Mouse (Mus musculus) embryonic facial prominence, embryonic 15.5 days (tissue): ENCODE results near the gene Atrnl1. TPM values are rescaled to one million over a fixed set of nuclear protein-coding genes. Genes with fewer than 3 reads are reported as not detected.

Experiments used
- ATAC-seq: fragments of 200-750 bp; cut with Nextera tagmentation; 2 replicates; pipeline ENCODE4 v1.8.0; 2017; ENCODE audit warnings: low read depth, moderate TSS enrichment; ENCODE audit not compliant: insufficient number of reproducible peaks, low FRiP score, low TSS enrichment
- H3K27ac ChIP-seq: fragments of 300-500 bp; sonication (generic); replicated peaks from 2 replicates; pipeline ENCODE4 v1.5.1; 2015; ENCODE audit warnings: mild to moderate bottlenecking, inconsistent platforms
- H3K27me3 ChIP-seq: fragments of 300-500 bp; sonication (generic); 2 replicates; pipeline ENCODE4 v1.6.1; 2015; ENCODE audit warnings: inconsistent platforms
- H3K36me3 ChIP-seq: fragments of 300-500 bp; sonication (generic); 2 replicates; pipeline ENCODE4 v1.6.1; 2015; ENCODE audit warnings: mild to moderate bottlenecking, inconsistent platforms
- H3K4me1 ChIP-seq: fragments of 300-500 bp; sonication (generic); 2 replicates; pipeline ENCODE4 v1.6.1; 2015; ENCODE audit warnings: inconsistent platforms
- H3K4me2 ChIP-seq: fragments of 300-500 bp; sonication (generic); replicated peaks from 2 replicates; pipeline ENCODE4 v1.6.1; 2015; ENCODE audit warnings: mild to moderate bottlenecking, inconsistent platforms
- H3K4me3 ChIP-seq: fragments of 300-500 bp; sonication (generic); replicated peaks from 2 replicates; pipeline ENCODE4 v1.5.1; 2015; ENCODE audit warnings: mild to moderate bottlenecking, inconsistent platforms
- H3K9ac ChIP-seq: fragments of 300-500 bp; sonication (generic); 2 replicates; pipeline ENCODE4 v1.6.1; 2015; ENCODE audit warnings: inconsistent platforms
- H3K9me3 ChIP-seq: fragments of 300-500 bp; sonication (generic); replicated peaks from 2 replicates; pipeline ENCODE4 v1.6.1; 2016; ENCODE audit warnings: inconsistent platforms
- WGBS: fragments of 180-500 bp; shearing (Covaris S2); methylation state at CpG from one replicate; pipeline ENCODE4 v1.1.7; 2015; 5-methylcytosine and 5-hydroxymethylcytosine counted together
- polyA plus RNA-seq: library from polyadenylated mRNA; unstranded; fragments of >200 nt; fragmentation: Nextera tagmentation; extraction: Ambion mirVana; gene quantifications from 2 replicates; pipeline ENCODE4 v1.2.1, GENCODE M21; 2015

Gene Atrnl1
- 7.1 and 8.0 TPM in 2 replicates for polyA plus RNA-seq

DNA sequence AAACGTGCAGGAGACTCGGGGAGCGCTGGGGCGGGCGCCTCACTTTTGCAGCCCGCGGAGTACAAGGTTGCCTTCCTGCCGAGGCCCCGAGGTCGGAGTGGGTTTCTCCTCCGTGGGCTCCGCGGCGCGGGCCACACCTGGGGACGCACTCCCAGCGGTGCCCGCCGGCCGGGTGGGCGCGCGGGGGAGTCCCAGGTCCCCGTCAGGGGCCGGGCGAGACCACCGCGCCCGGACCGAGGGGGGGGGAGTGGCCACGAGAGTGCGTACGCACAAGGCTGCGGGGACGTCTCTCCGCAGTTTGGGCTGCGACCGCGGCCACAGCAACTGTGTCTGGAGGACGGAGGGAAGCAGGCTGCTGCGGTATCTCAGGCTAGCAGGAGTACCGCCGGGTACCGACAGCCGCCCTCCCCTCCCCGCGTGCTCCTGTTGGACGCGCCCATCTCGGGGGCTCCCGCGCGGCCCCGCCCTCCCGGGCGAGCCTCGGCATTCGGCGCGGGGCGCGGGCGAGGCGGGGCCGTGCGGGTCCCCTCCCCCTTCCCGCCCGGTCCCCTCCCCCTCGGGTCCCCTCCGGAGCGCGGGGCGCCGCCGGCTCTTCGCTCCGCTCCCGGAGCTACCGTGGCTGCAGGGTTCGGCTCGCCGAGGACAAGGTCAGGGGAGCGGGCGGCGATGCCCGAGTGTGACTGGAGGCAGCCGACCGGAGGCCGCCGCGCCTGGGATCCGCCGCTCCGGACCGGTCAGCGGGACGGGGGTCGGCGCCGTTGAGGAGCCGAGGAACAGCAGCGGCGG is at the start of gene Atrnl1:
Gene Atrnl1, plus strand, starts transcription at position 559 of the 786 bp plus-strand sequence.
- Histone ChIP-seq H3K4me1 (peaks cover 34% of the 10 kb centered on the region; the same call in 1 of the 2 replicates), H3K9ac (peak within 1 kb of the TSS; percentile 83), H3K4me2 (peak within 1 kb of the TSS; percentile 96), H3K9me3 (no peaks in the 10 kb centered on the region), H3K4me3 (peak within 1 kb of the TSS; percentile 96), H3K27ac (peak within 1 kb of the TSS; percentile 99), H3K36me3 (no peaks in the 10 kb centered on the region), H3K27me3 (no peaks in the 10 kb centered on the region)
- peak; percentile 91 for ATAC-seq
- under 1% methylated on average over 76 of the region's 103 CpGs for WGBS

DNA sequence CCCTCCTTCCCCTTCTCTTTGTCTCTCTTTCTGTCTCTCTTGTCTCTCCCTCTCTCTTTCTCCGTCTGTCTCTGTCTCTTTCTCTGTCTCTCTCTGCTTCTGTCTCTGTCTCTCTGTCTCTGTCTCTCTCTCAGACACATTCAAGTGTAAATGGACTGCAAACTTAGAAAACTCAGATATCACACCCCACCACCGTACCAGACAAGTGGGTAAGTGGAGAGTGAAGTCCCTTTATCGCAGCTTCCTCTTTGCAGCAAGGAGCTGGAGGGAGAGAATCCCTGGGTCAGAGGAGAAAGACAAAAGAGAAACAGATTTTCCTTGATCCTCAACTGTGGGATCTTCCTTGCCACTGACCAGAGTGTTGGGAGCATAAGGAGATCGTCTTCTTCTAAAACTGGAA is 49.3 kb upstream of the Atrnl1 start:
- H3K36me3 ChIP-seq: no peaks in the 10 kb centered on the region
- no peak overlapping the region for H3K9ac ChIP-seq
- no peak overlapping the region for H3K4me3 ChIP-seq
- H3K4me1 ChIP-seq: no peaks in the 10 kb centered on the region
- no peaks in the 10 kb centered on the region for H3K27me3 ChIP-seq
- H3K4me2 ChIP-seq: no peak overlapping the region
- WGBS: 77% methylated on average over 4 of the region's 4 CpGs
- no peak for ATAC-seq
- no peaks in the 10 kb centered on the region for H3K9me3 ChIP-seq
- no peak overlapping the region for H3K27ac ChIP-seq

DNA sequence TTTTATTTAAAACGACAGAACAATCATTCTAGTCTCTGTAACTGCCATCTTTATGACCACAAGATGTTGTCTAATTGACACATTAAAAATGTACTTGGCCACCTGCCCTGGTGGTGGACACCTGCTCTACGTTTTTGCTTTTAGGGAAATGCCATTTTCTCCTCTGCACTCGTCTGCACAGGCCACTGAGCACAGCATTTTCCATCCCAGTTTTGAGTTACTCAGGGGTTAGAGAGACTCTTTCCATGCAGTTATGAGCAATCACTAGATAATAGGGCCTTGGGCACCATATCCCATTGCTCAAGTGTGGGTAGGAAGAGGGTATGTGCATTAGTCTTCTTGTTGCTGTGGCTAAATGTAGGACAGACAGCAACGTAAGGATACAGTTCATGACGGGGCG is 41.8 kb upstream of the Atrnl1 start:
- no peaks in the 10 kb centered on the region for H3K27me3 ChIP-seq
- no peak overlapping the region for H3K9ac ChIP-seq
- no peak overlapping the region for H3K27ac ChIP-seq
- H3K4me2 ChIP-seq: no peak overlapping the region
- no peak for ATAC-seq
- H3K36me3 ChIP-seq: no peaks in the 10 kb centered on the region
- no peak overlapping the region for H3K4me3 ChIP-seq
- 72% methylated on average over 6 of the region's 6 CpGs for WGBS
- no peaks in the 10 kb centered on the region for H3K4me1 ChIP-seq
- H3K9me3 ChIP-seq: no peaks in the 10 kb centered on the region

DNA sequence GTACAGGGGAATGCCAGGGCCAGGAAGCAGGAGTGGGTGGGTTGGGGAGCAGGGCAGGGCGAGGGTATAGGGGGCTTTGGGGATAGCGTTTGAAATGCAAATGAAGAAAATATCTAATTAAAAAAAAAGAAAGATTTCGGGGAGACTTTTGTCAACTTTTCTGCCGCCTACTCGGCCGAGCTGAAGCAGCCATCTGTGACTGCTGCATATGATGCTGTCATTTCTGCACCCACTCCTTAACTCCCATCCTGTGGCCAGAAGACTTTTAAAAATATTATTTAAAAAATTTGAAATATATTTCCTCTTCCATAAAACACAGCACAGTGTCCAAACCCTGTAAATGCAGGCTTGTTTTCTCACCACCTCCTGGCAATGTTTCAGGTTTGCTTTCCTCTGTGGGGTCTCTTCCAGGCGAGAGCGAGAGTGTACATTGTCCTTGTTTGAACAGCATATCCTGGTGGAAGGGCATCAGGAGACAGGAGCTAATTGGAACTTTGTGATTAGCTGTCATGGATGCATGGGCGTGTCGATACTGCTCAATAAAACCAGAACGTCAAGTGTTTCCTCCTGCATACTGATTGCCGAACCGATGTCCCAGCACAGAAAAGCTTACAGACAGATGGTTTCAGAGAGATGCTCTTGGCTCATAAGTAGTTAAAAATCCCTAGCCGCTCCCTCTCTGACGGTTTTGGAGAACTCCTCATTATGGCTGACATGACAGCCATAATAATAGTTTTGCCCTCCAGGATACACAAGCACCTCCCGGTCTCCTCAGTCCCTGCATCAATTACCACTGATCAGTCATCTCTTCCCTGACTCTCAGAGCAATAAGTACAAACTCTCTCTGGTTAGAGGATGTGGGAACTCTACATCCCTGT is 38.2 kb upstream of the Atrnl1 start:
- no peaks in the 10 kb centered on the region for H3K9me3 ChIP-seq
- H3K4me3 ChIP-seq: no peak overlapping the region
- H3K9ac ChIP-seq: no peak overlapping the region
- no peaks in the 10 kb centered on the region for H3K4me1 ChIP-seq
- no peak overlapping the region for H3K4me2 ChIP-seq
- no peak overlapping the region for H3K27ac ChIP-seq
- WGBS: 56% methylated on average over 16 of the region's 16 CpGs
- no peaks in the 10 kb centered on the region for H3K36me3 ChIP-seq
- ATAC-seq: peak; percentile 39; the same call in 1 of the 2 replicates
- no peaks in the 10 kb centered on the region for H3K27me3 ChIP-seq

DNA sequence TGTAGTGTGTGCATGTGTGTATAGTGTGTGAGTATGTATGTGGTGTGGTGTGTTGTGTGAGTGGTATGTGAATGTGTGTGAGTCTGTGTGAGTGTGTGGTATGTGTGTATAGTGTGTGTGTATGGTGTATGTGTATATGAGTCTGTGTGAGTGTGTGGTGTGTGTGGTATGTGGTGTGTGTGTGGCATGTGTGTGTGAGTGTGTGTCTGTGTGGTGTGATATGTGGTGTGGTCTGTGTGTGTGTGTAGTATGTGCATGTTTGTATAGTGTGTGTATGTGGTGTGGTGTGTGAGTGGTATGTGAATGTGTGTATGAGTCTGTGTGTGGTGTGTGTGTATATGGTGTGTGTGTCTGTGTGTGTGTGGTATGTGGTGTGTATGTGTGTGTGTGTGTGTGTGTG is 37.4 kb upstream of the Atrnl1 start:
- ATAC-seq: no peak
- Histone ChIP-seq H3K27ac (no peak overlapping the region), H3K27me3 (no peaks in the 10 kb centered on the region), H3K4me2 (no peak overlapping the region), H3K9ac (no peak overlapping the region), H3K9me3 (no peaks in the 10 kb centered on the region), H3K4me3 (no peak overlapping the region), H3K4me1 (no peaks in the 10 kb centered on the region), H3K36me3 (no peaks in the 10 kb centered on the region)

DNA sequence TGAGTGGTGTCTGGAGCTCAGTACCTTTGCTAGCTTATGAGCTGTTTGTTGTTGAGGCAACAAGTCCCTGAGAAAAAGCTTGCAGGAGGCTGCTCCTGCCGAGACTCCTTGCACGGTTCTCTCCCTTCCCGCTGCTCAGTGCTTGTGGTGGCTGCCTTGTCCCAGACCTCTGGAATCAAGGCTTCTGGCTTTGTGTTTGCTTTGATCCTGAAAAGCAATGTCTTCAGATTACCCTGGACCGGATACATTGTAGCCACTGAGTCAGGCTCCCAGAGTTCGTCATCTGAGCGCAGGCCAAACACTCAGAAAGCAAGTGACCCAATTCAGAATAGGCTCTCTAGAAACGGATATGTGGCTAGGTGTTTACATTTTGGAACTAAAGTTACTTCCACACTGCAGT is 35.8 kb upstream of the Atrnl1 start:
- WGBS: 77% methylated on average over 7 of the region's 7 CpGs
- Histone ChIP-seq H3K4me1 (no peaks in the 10 kb centered on the region), H3K9ac (no peak overlapping the region), H3K27me3 (no peaks in the 10 kb centered on the region), H3K27ac (no peak overlapping the region), H3K36me3 (no peaks in the 10 kb centered on the region), H3K9me3 (no peaks in the 10 kb centered on the region), H3K4me2 (no peak overlapping the region), H3K4me3 (no peak overlapping the region)
- ATAC-seq: no peak

DNA sequence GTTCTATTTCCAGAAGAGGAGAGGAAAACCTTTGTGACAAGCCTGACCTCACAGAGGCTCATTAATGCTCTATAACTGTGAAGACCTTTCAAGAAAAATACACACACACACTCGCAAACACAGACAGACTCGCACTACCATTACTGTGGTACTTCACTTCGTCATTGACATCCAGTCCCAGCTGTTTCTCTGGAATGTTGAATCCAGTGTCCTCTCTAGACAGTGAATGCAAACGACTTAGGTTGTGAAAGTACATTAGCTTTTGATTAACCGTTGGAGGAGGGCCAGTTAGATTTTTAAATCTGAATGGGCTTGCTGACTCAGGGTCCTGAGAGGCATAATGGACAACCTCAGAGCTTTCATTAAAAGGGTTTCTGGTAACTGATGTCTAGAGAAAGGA is 34.0 kb upstream of the Atrnl1 start:
- ATAC-seq: no peak

DNA sequence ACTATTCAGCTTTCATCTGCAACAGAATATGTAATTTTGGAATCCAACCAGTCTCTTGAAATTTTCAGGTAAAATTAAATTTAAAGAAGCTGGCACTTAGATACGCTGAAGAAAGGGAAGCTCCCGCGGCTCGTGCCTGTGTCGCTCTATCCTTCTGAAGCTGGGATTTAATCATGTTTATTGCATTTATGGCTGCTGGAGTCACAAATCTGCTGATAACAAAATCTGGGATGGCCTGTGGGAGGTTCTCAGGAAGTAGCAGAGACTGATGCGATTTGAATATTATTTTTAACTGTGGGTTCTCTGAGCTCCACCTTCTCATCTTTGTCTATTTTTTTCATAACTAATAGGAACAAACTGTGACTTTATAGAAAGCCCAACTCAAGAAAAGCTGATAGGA is 33.6 kb upstream of the Atrnl1 start:
- no peak overlapping the region for H3K9ac ChIP-seq
- H3K4me2 ChIP-seq: no peak overlapping the region
- H3K27me3 ChIP-seq: no peaks in the 10 kb centered on the region
- 71% methylated on average over 6 of the region's 6 CpGs for WGBS
- ATAC-seq: no peak
- H3K27ac ChIP-seq: no peak overlapping the region
- no peaks in the 10 kb centered on the region for H3K4me1 ChIP-seq
- H3K4me3 ChIP-seq: no peak overlapping the region
- no peaks in the 10 kb centered on the region for H3K9me3 ChIP-seq
- H3K36me3 ChIP-seq: no peaks in the 10 kb centered on the region

More for the DNA sequence above, 34.0 kb upstream of the Atrnl1 start:
- no peak overlapping the region for H3K9ac ChIP-seq
- H3K27ac ChIP-seq: no peak overlapping the region
- H3K4me2 ChIP-seq: no peak overlapping the region
- no peaks in the 10 kb centered on the region for H3K27me3 ChIP-seq
- 32% methylated on average over 5 of the region's 5 CpGs for WGBS
- H3K9me3 ChIP-seq: no peaks in the 10 kb centered on the region
- H3K4me3 ChIP-seq: no peak overlapping the region
- no peaks in the 10 kb centered on the region for H3K36me3 ChIP-seq
- H3K4me1 ChIP-seq: no peaks in the 10 kb centered on the region

DNA sequence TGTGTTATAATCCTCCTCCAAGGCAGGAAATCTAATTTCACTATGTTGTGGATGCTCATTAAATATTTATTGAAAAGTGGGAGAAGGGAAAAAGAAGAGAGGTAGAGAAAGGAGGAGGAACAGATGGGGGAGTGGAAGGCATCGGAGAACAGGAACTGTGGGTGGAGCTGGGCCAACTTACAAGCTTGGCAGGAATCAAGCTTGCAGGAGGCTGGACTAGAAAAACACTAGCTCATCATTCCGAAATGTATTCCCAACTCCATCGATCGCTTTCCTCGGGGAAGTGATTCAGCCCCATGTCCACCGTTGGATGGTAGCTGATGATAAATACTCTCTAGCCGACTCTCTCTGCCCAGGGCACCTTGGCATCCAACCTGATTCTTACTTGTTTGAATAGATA is 29.9 kb upstream of the Atrnl1 start:
- peaks cover 2% of the 10 kb centered on the region; the same call in 1 of the 2 replicates for H3K4me1 ChIP-seq
- H3K27ac ChIP-seq: no peak overlapping the region
- H3K9me3 ChIP-seq: no peaks in the 10 kb centered on the region
- 71% methylated on average over 7 of the region's 7 CpGs for WGBS
- H3K4me2 ChIP-seq: no peak overlapping the region
- no peak for ATAC-seq
- no peak overlapping the region for H3K9ac ChIP-seq
- H3K36me3 ChIP-seq: no peaks in the 10 kb centered on the region
- H3K27me3 ChIP-seq: no peaks in the 10 kb centered on the region
- no peak overlapping the region for H3K4me3 ChIP-seq

DNA sequence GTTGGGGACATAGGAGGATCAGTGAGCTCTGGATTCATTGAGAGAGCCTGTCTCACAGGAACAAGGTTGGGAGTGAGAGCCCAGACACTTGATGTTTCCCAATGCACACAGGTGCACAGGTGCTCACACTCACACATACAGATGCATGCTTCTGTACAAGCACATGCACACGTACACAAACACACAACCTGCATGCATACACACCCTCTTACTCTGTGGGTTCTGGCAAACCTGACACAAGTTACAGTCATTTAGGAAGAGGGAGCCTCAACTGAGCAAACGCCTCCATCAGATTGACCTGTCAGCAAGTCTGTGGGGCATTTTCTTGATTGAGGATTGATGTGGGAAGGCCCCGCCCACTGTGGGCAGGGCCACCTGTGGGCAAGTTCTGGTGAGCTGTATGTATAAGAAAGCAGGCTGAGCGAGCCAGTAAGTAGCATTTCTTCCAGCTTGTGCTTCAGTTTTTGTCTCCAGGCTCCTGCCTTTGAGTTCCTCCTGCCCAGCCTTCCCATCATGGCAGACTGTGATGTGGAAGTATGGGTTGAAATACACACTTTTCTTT is 25.5 kb upstream of the Atrnl1 start:
- H3K4me2 ChIP-seq: no peak overlapping the region
- ATAC-seq: no peak
- WGBS: 55% methylated on average over 4 of the region's 4 CpGs

DNA sequence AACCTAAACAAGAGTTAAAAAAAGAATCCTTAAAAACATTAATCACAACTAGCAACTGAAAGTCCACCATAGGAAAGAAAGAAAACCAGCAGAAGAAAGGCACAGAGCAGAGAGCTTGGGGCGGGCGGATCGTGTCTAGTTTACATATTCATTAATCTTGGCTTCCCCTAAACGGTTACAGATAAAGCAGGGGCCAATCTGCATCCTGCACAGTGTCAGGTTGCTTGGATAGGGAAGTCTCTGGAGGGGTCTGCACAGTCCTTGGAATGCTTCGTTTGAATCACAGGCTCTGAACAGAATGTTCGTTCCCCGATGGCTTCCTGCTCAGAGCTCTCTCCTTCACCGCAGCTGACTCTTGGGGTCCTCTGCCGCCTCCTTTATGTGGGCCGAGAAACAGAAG is 24.7 kb upstream of the Atrnl1 start:
- Histone ChIP-seq H3K4me3 (no peak overlapping the region), H3K9ac (no peak overlapping the region), H3K36me3 (no peaks in the 10 kb centered on the region), H3K27me3 (no peaks in the 10 kb centered on the region), H3K4me2 (no peak overlapping the region), H3K9me3 (no peaks in the 10 kb centered on the region), H3K4me1 (peaks cover 6% of the 10 kb centered on the region; the same call in 1 of the 2 replicates), H3K27ac (no peak overlapping the region)
- 23% methylated on average over 10 of the region's 10 CpGs for WGBS
- no peak for ATAC-seq

More for the DNA sequence above, 25.5 kb upstream of the Atrnl1 start:
- no peaks in the 10 kb centered on the region for H3K36me3 ChIP-seq
- H3K9me3 ChIP-seq: no peaks in the 10 kb centered on the region
- no peak overlapping the region for H3K4me3 ChIP-seq
- no peak overlapping the region for H3K9ac ChIP-seq
- H3K27ac ChIP-seq: no peak overlapping the region
- H3K4me1 ChIP-seq: peaks cover 6% of the 10 kb centered on the region; the same call in 1 of the 2 replicates
- no peaks in the 10 kb centered on the region for H3K27me3 ChIP-seq
